16 mouse cellular contexts compared by ENCODE assay signal in genomic region chr3:121327406-121327805, GRCm38 (mm10). TPM values are rescaled to one million over a fixed set of nuclear protein-coding genes. Genes with fewer than 3 reads are reported as not detected.
"Had no signal": no experiment of that assay in that cellular context is flagged by ENCODE, and none has a peak within 500 bp of the region (broad histone marks: within the 10 kb centered on the region; RNA-seq: fewer than 3 reads in every experiment).

No protein-coding gene starts in this region.

- H3K4me3 ChIP-seq: layer of hippocampus, adult 2 months; limb, embryonic 15.5 days; liver, embryonic 12.5 days; megakaryocyte, embryonic 14.5 days; neural tube, embryonic 15.5 days had no signal

- H3K27ac ChIP-seq: layer of hippocampus, adult 2 months; limb, embryonic 15.5 days; liver, embryonic 12.5 days; macrophage; neural tube, embryonic 15.5 days had no signal

- H3K9me3 ChIP-seq: limb, embryonic 15.5 days; liver, embryonic 12.5 days; megakaryocyte, embryonic 14.5 days; neural tube, embryonic 15.5 days had no signal

- H3K27me3 ChIP-seq: limb, embryonic 15.5 days; liver, embryonic 12.5 days; megakaryocyte, embryonic 14.5 days; neural tube, embryonic 15.5 days had no signal

- H3K4me2 ChIP-seq: limb, embryonic 15.5 days; liver, embryonic 12.5 days; lung, embryonic 14.5 days; midbrain, embryonic 11.5 days; neural tube, embryonic 15.5 days had no signal

- DNase-seq: kidney, postnatal 10 days; kidney, postnatal 4 days; lung, embryonic 14.5 days; lung, postnatal 10 days; right cerebral cortex, adult 18-20 months; right cerebral cortex, postnatal 25 days; thymus, adult 18-20 months; thymus, postnatal 14 days had no signal

- H3K36me3 ChIP-seq: neural tube, embryonic 15.5 days had no signal

- H3K9ac ChIP-seq: limb, embryonic 15.5 days; liver, embryonic 12.5 days; lung, embryonic 14.5 days; neural tube, embryonic 15.5 days had no signal

- ATAC-seq: liver, embryonic 12.5 days; midbrain, embryonic 16.5 days had no signal

- H3K4me1 ChIP-seq: neural tube, embryonic 15.5 days had no signal

RNA-seq across cellular contexts. Expression of gene Tmem56, which starts 44.5 kb away (rescaled TPM):
- polyA plus RNA-seq: macrophage had no signal
